Mouse (Mus musculus): ENCODE data around the gene Zscan4-ps1. TPM values are rescaled to one million over a fixed set of nuclear protein-coding genes. Genes with fewer than 3 reads are reported as not detected.
"Not testable (repeated sequence)": the region's sequence is repeated elsewhere in the genome, so short reads cannot be mapped to it uniquely, and the experiment has no call there.

Gene Zscan4-ps1
- not detected in 2 replicates for polyA plus RNA-seq (2012; rRNA removed)

DNA sequence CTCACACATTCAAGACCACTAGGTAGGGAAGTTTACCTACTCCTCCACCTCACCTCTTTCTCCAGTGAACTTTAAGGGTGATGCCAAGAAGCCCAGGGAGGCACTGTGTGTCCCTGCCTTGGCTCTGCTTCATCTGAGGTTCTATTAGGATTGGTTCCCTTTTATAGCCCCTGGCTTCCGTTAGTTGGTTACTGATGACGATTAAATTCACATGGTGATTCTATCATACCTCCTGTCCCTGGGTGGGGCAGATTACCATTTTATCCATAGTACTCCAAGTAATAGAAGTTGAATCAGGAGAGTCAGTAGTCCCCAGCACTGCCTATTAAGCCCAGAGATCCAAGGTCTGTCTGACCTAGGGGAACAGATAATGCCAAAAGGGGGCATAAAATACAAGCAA is at the start of gene Zscan4-ps1:
Gene Zscan4-ps1, minus strand, starts transcription at position 101 of the 400 bp plus-strand sequence.
- not testable (repeated sequence) for DNase-seq (ENCODE audit: low read depth)

Other genes starting within 250 kb of the Zscan4-ps1 start
- not detected in 2 replicates for gene Zscan4b, start 164.6 kb downstream of the Zscan4-ps1 start, polyA plus RNA-seq (2012; rRNA removed)
- not detected in 2 replicates for gene Zscan4c, start 63.9 kb downstream of the Zscan4-ps1 start, polyA plus RNA-seq (2012; rRNA removed)
- gene Zscan4d, start 96.5 kb upstream of the Zscan4-ps1 start, polyA plus RNA-seq (2012; rRNA removed) = not detected in 2 replicates
- gene Zscan4e, start 241.0 kb upstream of the Zscan4-ps1 start, polyA plus RNA-seq (2012; rRNA removed) = not detected in 2 replicates

All from brain, embryonic 14.5 days (tissue).